Mouse (Mus musculus) MEL (cell line): Measurements from ENCODE around the gene Syt17. TPM values are rescaled to one million over a fixed set of nuclear protein-coding genes. Genes with fewer than 3 reads are reported as not detected.
A peak's percentile ranks its signal among the peaks of the same experiment; 100 is the strongest.

Source experiments
- DNase-seq: peaks from one replicate; pipeline ENCODE4 v3.0.0; 2011; ENCODE audit warnings: low read depth, low spot score
- H3K27ac ChIP-seq: 2 replicates; pipeline ENCODE4 v1.5.1; 2012; ENCODE audit warnings: low read depth, mild to moderate bottlenecking, control low read depth, low read length, moderate library complexity; ENCODE audit not compliant: control insufficient read depth
- H3K27me3 ChIP-seq, 2 experiments: fragments of 150-350 bp in 1 of 2; sonication (generic) in 1 of 2; 2 replicates each; pipeline ENCODE4 v1.6.1; 2012; ENCODE audit warnings: low read length in 2 of 2, mild to moderate bottlenecking in 2 of 2, improper control_type of control experiment in 1 of 2, moderate library complexity in 1 of 2; ENCODE audit not compliant: insufficient read depth in 2 of 2, control insufficient read depth in 1 of 2
- H3K36me3 ChIP-seq, 2 experiments: 2 replicates each; pipeline ENCODE4 v1.6.1; 2012 to 2014; ENCODE audit warnings: low read length in 2 of 2, improper control_type of control experiment in 1 of 2, inconsistent platforms in 1 of 2, mild to moderate bottlenecking in 1 of 2; ENCODE audit not compliant: insufficient read depth in 2 of 2, control insufficient read depth in 1 of 2
- H3K4me1 ChIP-seq, 2 experiments: fragments of 150-350 bp in 1 of 2; sonication (generic) in 1 of 2; 2 replicates each; pipeline ENCODE4 v1.6.1; 2012; ENCODE audit warnings: low read length in 2 of 2, improper control_type of control experiment in 1 of 2, mild to moderate bottlenecking in 1 of 2; ENCODE audit not compliant: insufficient read depth in 2 of 2, control insufficient read depth in 1 of 2
- H3K4me3 ChIP-seq, 2 experiments: fragments of 150-350 bp in 1 of 2; sonication (generic) in 1 of 2; 2 replicates each; pipeline ENCODE4 v1.5.1; 2012; ENCODE audit warnings: low read depth in 2 of 2, low read length in 2 of 2, mild to moderate bottlenecking in 2 of 2, moderate library complexity in 2 of 2, control low read depth in 1 of 2, improper control_type of control experiment in 1 of 2; ENCODE audit not compliant: control insufficient read depth in 1 of 2, insufficient read depth in 1 of 2
- H3K79me2 ChIP-seq: 2 replicates; pipeline ENCODE4 v1.6.1; 2012; ENCODE audit warnings: mild to moderate bottlenecking, low read length, moderate library complexity; ENCODE audit not compliant: control insufficient read depth, poor library complexity, insufficient read depth
- H3K9ac ChIP-seq: 2 replicates; pipeline ENCODE4 v1.6.1; 2012; ENCODE audit warnings: low read depth, mild to moderate bottlenecking, control low read depth, low read length, moderate library complexity; ENCODE audit not compliant: control insufficient read depth, poor library complexity, severe bottlenecking
- H3K9me3 ChIP-seq: fragments of 150-350 bp; sonication (generic); replicated peaks from 2 replicates; pipeline ENCODE4 v1.6.1; 2012; ENCODE audit warnings: mild to moderate bottlenecking, low read length, improper control_type of control experiment, moderate library complexity; ENCODE audit not compliant: insufficient read depth
- BHLHE40 ChIP-seq: IDR thresholded peaks from 2 replicates; pipeline ENCODE4 v1.6.1; 2012; ENCODE audit warnings: low read depth, mild to moderate bottlenecking, inconsistent platforms, low read length, improper control_type of control experiment, borderline replicate concordance
- CHD1 ChIP-seq: IDR thresholded peaks from 2 replicates; pipeline ENCODE4 v1.6.1; 2012; ENCODE audit warnings: low read depth, mild to moderate bottlenecking, inconsistent platforms, low read length, improper control_type of control experiment
- CTCF ChIP-seq, 3 experiments: IDR thresholded peaks in 2 of 3; conservative IDR thresholded peaks in 1 of 3; 2 replicates each; pipeline ENCODE4 v1.5.1; 2011 to 2012; ENCODE audit warnings: low read length in 3 of 3, low read depth in 2 of 3, mild to moderate bottlenecking in 2 of 3, improper control_type of control experiment in 1 of 3, inconsistent platforms in 1 of 3, mixed read lengths in 1 of 3, moderate library complexity in 1 of 3; ENCODE audit not compliant: control insufficient read depth in 1 of 3, insufficient read depth in 1 of 3, poor library complexity in 1 of 3, severe bottlenecking in 1 of 3
- E2F4 ChIP-seq: IDR thresholded peaks from 2 replicates; pipeline ENCODE4 v1.6.1; 2011; ENCODE audit warnings: low read depth, low read length, improper control_type of control experiment, borderline replicate concordance
- ELF1 ChIP-seq: IDR thresholded peaks from 2 replicates; pipeline ENCODE4 v1.6.1; 2014; ENCODE audit warnings: low read depth, mild to moderate bottlenecking, inconsistent platforms, low read length, improper control_type of control experiment, moderate library complexity
- GABPA ChIP-seq: IDR thresholded peaks from 2 replicates; pipeline ENCODE4 v1.6.1; 2012; ENCODE audit warnings: low read depth, mild to moderate bottlenecking, inconsistent platforms, low read length, improper control_type of control experiment, moderate library complexity
- GATA1 ChIP-seq: IDR thresholded peaks from 2 replicates; pipeline ENCODE4 v1.6.1; 2011; ENCODE audit warnings: low read depth, low read length, improper control_type of control experiment
- HCFC1 ChIP-seq: IDR thresholded peaks from 2 replicates; pipeline ENCODE4 v1.6.1; 2012; ENCODE audit warnings: low read depth, mild to moderate bottlenecking, inconsistent platforms, low read length, improper control_type of control experiment, moderate library complexity
- JUND ChIP-seq: IDR thresholded peaks from 2 replicates; pipeline ENCODE4 v1.6.1; 2011; ENCODE audit warnings: low read depth, mild to moderate bottlenecking, improper control_type of control experiment, low read length
- MAFK ChIP-seq: IDR thresholded peaks from 2 replicates; pipeline ENCODE4 v1.6.1; 2011; ENCODE audit warnings: low read depth, mild to moderate bottlenecking, low read length, improper control_type of control experiment, borderline replicate concordance
- MAX ChIP-seq: IDR thresholded peaks from 2 replicates; pipeline ENCODE4 v1.6.1; 2011; ENCODE audit warnings: low read length, improper control_type of control experiment
- MAZ ChIP-seq: IDR thresholded peaks from 2 replicates; pipeline ENCODE4 v1.6.1; 2012; ENCODE audit warnings: low read depth, mild to moderate bottlenecking, inconsistent platforms, low read length, improper control_type of control experiment
- MYB ChIP-seq: IDR thresholded peaks from 2 replicates; pipeline ENCODE4 v1.6.1; 2011; ENCODE audit warnings: mild to moderate bottlenecking, low read depth, low read length, improper control_type of control experiment
- MYC ChIP-seq: IDR thresholded peaks from 2 replicates; pipeline ENCODE4 v1.6.1; 2011; ENCODE audit warnings: low read depth, mild to moderate bottlenecking, low read length, improper control_type of control experiment, moderate library complexity
- NRF1 ChIP-seq: IDR thresholded peaks from 2 replicates; pipeline ENCODE4 v1.6.1; 2014; ENCODE audit warnings: low read depth, mild to moderate bottlenecking, inconsistent platforms, low read length, improper control_type of control experiment, moderate library complexity; ENCODE audit not compliant: poor library complexity, insufficient read depth, severe bottlenecking
- POLR2A ChIP-seq, 2 experiments: IDR thresholded peaks; 2 replicates each; pipeline ENCODE4 v1.6.1; 2011 to 2012; ENCODE audit warnings: low read length in 2 of 2, mild to moderate bottlenecking in 2 of 2, control low read depth in 1 of 2, improper control_type of control experiment in 1 of 2, low read depth in 1 of 2, moderate library complexity in 1 of 2; ENCODE audit not compliant: control insufficient read depth in 1 of 2, insufficient read depth in 1 of 2, poor library complexity in 1 of 2
- POLR2AphosphoS2 ChIP-seq: IDR thresholded peaks from 2 replicates; pipeline ENCODE4 v1.6.1; 2011; ENCODE audit warnings: low read length, improper control_type of control experiment
- POLR2AphosphoS5 ChIP-seq: IDR thresholded peaks from 2 replicates; pipeline ENCODE4 v1.6.1; 2012; ENCODE audit warnings: low read depth, borderline replicate concordance, mild to moderate bottlenecking, inconsistent platforms, low read length, moderate library complexity, mixed read lengths
- RAD21 ChIP-seq: IDR thresholded peaks from 2 replicates; pipeline ENCODE4 v1.6.1; 2011; ENCODE audit warnings: mild to moderate bottlenecking, low read depth, low read length, improper control_type of control experiment
- RCOR1 ChIP-seq: IDR thresholded peaks from 2 replicates; pipeline ENCODE4 v1.6.1; 2012; ENCODE audit warnings: low read depth, mild to moderate bottlenecking, inconsistent platforms, low read length, improper control_type of control experiment
- TBP ChIP-seq: IDR thresholded peaks from 2 replicates; pipeline ENCODE4 v1.8.0; 2011; ENCODE audit warnings: low read depth, low read length, improper control_type of control experiment
- TCF12 ChIP-seq: IDR thresholded peaks from 2 replicates; pipeline ENCODE4 v1.6.1; 2014; ENCODE audit warnings: low read depth, mild to moderate bottlenecking, inconsistent platforms, low read length, improper control_type of control experiment, moderate library complexity
- UBTF ChIP-seq: IDR thresholded peaks from 2 replicates; pipeline ENCODE4 v1.6.1; 2012; ENCODE audit warnings: low read depth, mild to moderate bottlenecking, inconsistent platforms, low read length, improper control_type of control experiment, moderate library complexity, borderline replicate concordance; ENCODE audit not compliant: insufficient read depth
- USF1 ChIP-seq: IDR thresholded peaks from 2 replicates; pipeline ENCODE4 v1.6.1; 2014; ENCODE audit warnings: low read depth, mild to moderate bottlenecking, inconsistent platforms, low read length, improper control_type of control experiment, moderate library complexity
- ZC3H11A ChIP-seq: IDR thresholded peaks from 2 replicates; pipeline ENCODE4 v1.6.1; 2012; ENCODE audit warnings: low read depth, mild to moderate bottlenecking, inconsistent platforms, low read length, improper control_type of control experiment
- ZKSCAN1 ChIP-seq: IDR thresholded peaks from 2 replicates; pipeline ENCODE4 v1.6.1; 2012; ENCODE audit warnings: low read depth, mild to moderate bottlenecking, inconsistent platforms, low read length, improper control_type of control experiment, moderate library complexity
- ZNF384 ChIP-seq: IDR thresholded peaks from 2 replicates; pipeline ENCODE4 v1.6.1; 2012; ENCODE audit warnings: low read depth, mild to moderate bottlenecking, inconsistent platforms, low read length, improper control_type of control experiment
- polyA plus RNA-seq, 2 experiments: library from polyadenylated mRNA; stranded (reverse) in 1 of 2; unstranded in 1 of 2; fragments of >175 nt in 1 of 2; fragments of >200 nt in 1 of 2; gene quantifications; 2 replicates each; pipeline versions ENCODE4 v1.2.1 to v1.2.4; 2012; ENCODE audit warnings: low replicate concordance in 2 of 2, low read depth in 1 of 2; ENCODE audit not compliant: insufficient read length in 2 of 2, insufficient read depth in 1 of 2, missing spikeins in 1 of 2
- total RNA-seq: library from RNA; depleted of rRNA; stranded (reverse); fragments of 300-350 nt; gene quantifications from 2 replicates; pipeline ENCODE4 v1.2.3, GENCODE M21; 2012

The Syt17 gene
- total and polyA plus RNA-seq, 3 experiments, result not detected

- Histone ChIP-seq H3K36me3 (peaks cover 0 to 3% of the 10 kb centered on the region in 2 experiments; a peak in 2 of 4 replicates), H3K4me3 (peak overlapping the region; percentile 34 to 44), H3K79me2 (no peaks in the 10 kb centered on the region), H3K4me1 (peaks cover 3 to 8% of the 10 kb centered on the region in 2 experiments; a peak in 3 of 4 replicates), H3K27ac (no peak overlapping the region), H3K9me3 (no peaks in the 10 kb centered on the region), H3K27me3 (no peaks in the 10 kb centered on the region), H3K9ac (peak overlapping the region; percentile 27)
- peak; percentile 62 for DNase-seq
- TF ChIP-seq RAD21 (no peak), MAFK (no peak), TCF12 (no peak), ZNF384 (no peak), E2F4 (no peak), MAZ (no peak), MYB (no peak), MYC (no peak), GABPA (no peak), UBTF (no peak), ELF1 (no peak), BHLHE40 (no peak), MAX (no peak), ZC3H11A (no peak), JUND (no peak), POLR2AphosphoS2 (no peak), ZKSCAN1 (no peak), HCFC1 (no peak), USF1 (0 out of 2 replicates have a peak, but pooled peaks have one; percentile 24), GATA1 (peak; percentile 32; the same call in 1 of the 2 replicates), TBP (0 out of 2 replicates have a peak, but pooled peaks have one; percentile 33), NRF1 (no peak), CTCF (IDR thresholded peaks at IDR 0.05 in 2 of 3, conservative IDR thresholded peaks at IDR 0.05 in 1 of 3; ENCODE audit: control insufficient read depth in 1 of 3, insufficient read depth in 1 of 3, low read depth in 2 of 3, low read length in 3 of 3, poor library complexity in 1 of 3, severe bottlenecking in 1 of 3) (no peak), POLR2AphosphoS5 (no peak), POLR2A (IDR thresholded peaks at IDR 0.05; ENCODE audit: control insufficient read depth in 1 of 2, insufficient read depth in 1 of 2, low read depth in 1 of 2, low read length in 2 of 2, poor library complexity in 1 of 2) (no peak), CHD1 (no peak), RCOR1 (no peak)
Observed at GRCm38 (mm10) chr7:118481047-118481810, 33.2 kb upstream of the Syt17 start.
